Mouse (Mus musculus) neural tube, embryonic 15.5 days (tissue): Measurements from ENCODE around the gene Xkr8. TPM values are rescaled to one million over a fixed set of nuclear protein-coding genes. Genes with fewer than 3 reads are reported as not detected.
"Not testable (repeated sequence)": the region's sequence is repeated elsewhere in the genome, so short reads cannot be mapped to it uniquely, and the experiment has no call there.

Experiments
- ATAC-seq: fragments of 200-750 bp; cut with Nextera tagmentation; 2 replicates; pipeline ENCODE4 v1.8.0; 2017; ENCODE audit warnings: mild to moderate bottlenecking, moderate TSS enrichment, moderate library complexity; ENCODE audit not compliant: low FRiP score
- H3K27ac ChIP-seq: fragments of 300-500 bp; sonication (generic); replicated peaks from 2 replicates; pipeline ENCODE4 v1.5.1; 2015; ENCODE audit warnings: mild to moderate bottlenecking, inconsistent platforms
- H3K27me3 ChIP-seq: fragments of 300-500 bp; sonication (generic); replicated peaks from 2 replicates; pipeline ENCODE4 v1.6.1; 2015; ENCODE audit warnings: inconsistent platforms
- H3K36me3 ChIP-seq: fragments of 300-500 bp; sonication (generic); 2 replicates; pipeline ENCODE4 v1.6.1; 2015; ENCODE audit warnings: inconsistent platforms
- H3K4me1 ChIP-seq: fragments of 300-500 bp; sonication (generic); 2 replicates; pipeline ENCODE4 v1.6.1; 2015; ENCODE audit warnings: inconsistent platforms
- H3K4me2 ChIP-seq: fragments of 300-500 bp; sonication (generic); 2 replicates; pipeline ENCODE4 v1.6.1; 2015; ENCODE audit warnings: inconsistent platforms, mild to moderate bottlenecking, moderate library complexity
- H3K4me3 ChIP-seq: fragments of 300-500 bp; sonication (generic); replicated peaks from 2 replicates; pipeline ENCODE4 v1.5.1; 2015; ENCODE audit warnings: mild to moderate bottlenecking, inconsistent platforms
- H3K9ac ChIP-seq: fragments of 300-500 bp; sonication (generic); replicated peaks from 2 replicates; pipeline ENCODE4 v1.6.1; 2015; ENCODE audit warnings: mild to moderate bottlenecking, inconsistent platforms
- H3K9me3 ChIP-seq: fragments of 300-500 bp; sonication (generic); replicated peaks from 2 replicates; pipeline ENCODE4 v1.6.1; 2016; ENCODE audit warnings: inconsistent platforms
- WGBS: fragments of 180-500 bp; shearing (Covaris S2); methylation state at CpG from one replicate; pipeline ENCODE4 v1.1.7; 2015; ENCODE audit warnings: mixed read lengths; 5-methylcytosine and 5-hydroxymethylcytosine counted together
- polyA plus RNA-seq: library from polyadenylated mRNA; unstranded; fragments of >200 nt; fragmentation: Nextera tagmentation; extraction: Ambion mirVana; gene quantifications from 2 replicates; pipeline ENCODE4 v1.2.1, GENCODE M21; 2015

Gene Xkr8
- polyA plus RNA-seq, 1 experiment from 2014 or later: 6.4 TPM

- peak; percentile 73 for ATAC-seq
- Histone ChIP-seq H3K36me3 (no peaks in the 10 kb centered on the region), H3K4me3 (peak within 1 kb of the TSS; percentile 39), H3K9ac (peak within 1 kb of the TSS; percentile 39; the same call in 1 of the 2 replicates), H3K4me1 (peaks cover 11% of the 10 kb centered on the region), H3K27ac (no peak within 1 kb of the TSS), H3K4me2 (peak within 1 kb of the TSS; percentile 83), H3K27me3 (peaks cover 18% of the 10 kb centered on the region), H3K9me3 (no peaks in the 10 kb centered on the region)
- under 1% methylated on average over 22 of the region's 22 CpGs for WGBS
These were observed 24.6 kb upstream of the Xkr8 start, which contains the start of gene Smpdl3b for GRCm38 (mm10) chr4:132756974-132757373. Gene Smpdl3b (minus strand): TSS chr4:132757252.

GRCm38 (mm10) chr4:132752992-132753391, 20.6 kb upstream of the Xkr8 start:
- ATAC-seq: no peak
- Histone ChIP-seq H3K27ac (no peak overlapping the region), H3K4me3 (no peak overlapping the region), H3K9me3 (no peaks in the 10 kb centered on the region), H3K4me2 (no peak overlapping the region), H3K27me3 (peaks cover 15% of the 10 kb centered on the region), H3K4me1 (peaks cover 11% of the 10 kb centered on the region), H3K36me3 (no peaks in the 10 kb centered on the region), H3K9ac (no peak overlapping the region)
- WGBS: 77% methylated on average over 6 of the region's 6 CpGs

GRCm38 (mm10) chr4:132749258-132749982, 17.1 kb upstream of the Xkr8 start:
- no peak overlapping the region for H3K4me3 ChIP-seq
- H3K9me3 ChIP-seq: no peaks in the 10 kb centered on the region
- ATAC-seq: no peak
- peaks cover 7% of the 10 kb centered on the region for H3K4me1 ChIP-seq
- no peak overlapping the region for H3K27ac ChIP-seq
- H3K9ac ChIP-seq: no peak overlapping the region
- H3K36me3 ChIP-seq: no peaks in the 10 kb centered on the region
- H3K4me2 ChIP-seq: no peak overlapping the region
- WGBS: 88% methylated on average over 6 of the region's 6 CpGs
- no peaks in the 10 kb centered on the region for H3K27me3 ChIP-seq

DNA sequence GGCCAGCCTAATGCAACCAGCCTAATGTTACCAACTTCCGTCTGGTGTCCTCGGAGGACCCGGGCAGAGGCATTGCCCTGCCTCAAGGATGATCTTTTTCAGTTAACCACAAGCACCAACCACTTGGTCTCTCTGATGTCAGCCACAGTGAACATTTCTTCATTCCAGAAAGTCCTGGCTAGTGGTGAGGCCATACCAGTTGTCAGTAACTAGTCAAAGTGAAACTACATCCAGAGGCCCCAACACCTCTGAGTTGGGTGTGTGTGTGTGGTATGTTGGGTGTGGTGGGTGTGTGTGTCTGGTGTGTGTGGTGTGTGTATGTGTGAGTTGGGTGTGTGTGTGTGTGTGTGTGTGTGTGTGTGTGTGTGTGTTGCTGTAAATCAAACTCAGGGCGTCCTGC, 16.4 kb upstream of the Xkr8 start:
- no peak for ATAC-seq
- 92% methylated on average over 4 of the region's 4 CpGs for WGBS
- no peak overlapping the region for H3K4me2 ChIP-seq

GRCm38 (mm10) chr4:132747664-132748259, 15.4 kb upstream of the Xkr8 start:
- peaks cover 15% of the 10 kb centered on the region for H3K4me1 ChIP-seq
- H3K27ac ChIP-seq: peak overlapping the region; percentile 28; the same call in 1 of the 2 replicates
- H3K4me3 ChIP-seq: no peak overlapping the region
- no peak overlapping the region for H3K4me2 ChIP-seq
- H3K36me3 ChIP-seq: no peaks in the 10 kb centered on the region
- no peaks in the 10 kb centered on the region for H3K27me3 ChIP-seq
- no peaks in the 10 kb centered on the region for H3K9me3 ChIP-seq
- 80% methylated on average over 9 of the region's 9 CpGs for WGBS
- H3K9ac ChIP-seq: no peak overlapping the region
- no peak for ATAC-seq

More for the DNA sequence above, 16.4 kb upstream of the Xkr8 start:
- Histone ChIP-seq H3K9me3 (no peaks in the 10 kb centered on the region), H3K36me3 (no peaks in the 10 kb centered on the region), H3K27ac (no peak overlapping the region), H3K27me3 (no peaks in the 10 kb centered on the region), H3K4me1 (peaks cover 14% of the 10 kb centered on the region), H3K9ac (no peak overlapping the region), H3K4me3 (no peak overlapping the region)

DNA sequence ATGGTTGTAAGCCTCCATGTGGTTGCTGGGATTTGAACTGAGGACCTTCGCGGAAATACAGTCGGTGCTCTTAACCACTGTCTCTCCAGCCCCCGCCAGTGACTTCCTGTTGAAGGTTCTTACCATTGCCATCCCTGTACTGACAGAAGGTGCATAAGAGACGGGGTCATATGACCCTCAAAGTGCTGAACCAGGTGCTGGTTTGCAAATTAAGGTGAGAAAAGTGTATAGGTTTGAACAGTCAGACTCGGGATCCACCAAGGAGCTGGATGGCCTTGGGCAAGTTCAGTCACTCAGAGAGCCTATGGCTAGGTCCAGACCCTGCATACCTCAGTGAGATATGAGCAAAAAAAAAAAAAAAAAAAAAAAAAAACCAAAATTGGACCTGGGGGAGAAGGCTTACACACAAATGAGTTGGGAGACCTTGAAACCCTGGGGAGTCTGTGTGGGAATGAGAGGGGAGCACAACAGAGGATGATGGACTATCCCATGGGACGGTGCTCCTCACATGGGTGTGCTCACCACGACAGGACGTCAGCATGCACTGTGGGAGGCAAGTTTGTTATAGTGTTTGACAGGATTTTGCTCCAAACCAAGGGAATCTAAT, 14.7 kb upstream of the Xkr8 start:
- 84% methylated on average over 9 of the region's 9 CpGs for WGBS

DNA sequence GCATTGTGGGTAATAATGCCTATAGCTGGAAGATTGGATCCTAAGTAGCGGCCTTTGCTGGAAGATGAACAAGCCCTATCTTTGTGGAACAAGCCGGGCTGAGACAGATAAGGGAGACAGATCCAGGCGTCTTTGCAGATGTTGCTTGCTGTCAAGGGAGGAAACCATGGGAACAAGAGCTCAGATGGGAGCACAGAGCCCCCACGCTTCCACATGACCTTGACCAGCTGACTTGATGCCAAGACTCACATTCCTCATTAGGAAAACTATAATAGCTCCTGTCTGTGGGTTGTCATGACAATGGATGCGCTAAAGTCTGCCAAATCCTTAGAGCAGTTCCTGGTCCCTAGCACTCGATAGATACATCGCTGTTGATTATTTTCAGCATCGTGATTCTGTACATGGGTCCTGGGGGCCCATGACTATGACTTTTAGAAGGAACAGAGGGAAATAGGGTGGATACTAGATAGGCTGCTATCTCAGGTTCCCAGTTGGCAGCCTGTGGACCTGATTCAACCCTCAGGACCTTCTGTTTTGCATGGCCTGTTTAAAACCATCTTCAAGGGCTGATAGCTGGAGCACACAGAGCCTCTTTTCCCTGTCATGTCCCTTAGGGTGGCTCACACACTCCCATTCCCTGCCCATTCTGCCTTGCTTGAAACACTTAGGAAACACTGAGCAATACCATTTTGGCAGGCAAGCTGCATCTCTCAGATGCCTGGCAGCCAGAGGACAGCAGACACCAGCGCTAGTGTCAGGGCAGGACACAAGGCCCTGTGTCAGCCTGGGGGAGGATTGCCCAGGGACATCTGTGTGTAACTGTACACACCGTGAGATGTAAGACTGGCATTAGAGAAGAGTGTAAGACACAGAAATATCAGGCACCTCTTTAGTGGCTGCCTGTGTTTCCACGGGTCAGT, 11.9 kb upstream of the Xkr8 start:
- Histone ChIP-seq H3K4me3 (no peak overlapping the region), H3K4me2 (no peak overlapping the region), H3K36me3 (no peaks in the 10 kb centered on the region), H3K9me3 (no peaks in the 10 kb centered on the region), H3K27ac (peak overlapping the region; percentile 1), H3K9ac (no peak overlapping the region), H3K4me1 (peaks cover 15% of the 10 kb centered on the region), H3K27me3 (no peaks in the 10 kb centered on the region)
- WGBS: 64% methylated on average over 11 of the region's 11 CpGs
- no peak for ATAC-seq

More for the DNA sequence above, 14.7 kb upstream of the Xkr8 start:
- no peak overlapping the region for H3K4me2 ChIP-seq
- no peaks in the 10 kb centered on the region for H3K9me3 ChIP-seq
- no peaks in the 10 kb centered on the region for H3K27me3 ChIP-seq
- H3K4me3 ChIP-seq: no peak overlapping the region
- ATAC-seq: no peak
- H3K27ac ChIP-seq: peak overlapping the region; percentile 28; the same call in 1 of the 2 replicates
- peaks cover 15% of the 10 kb centered on the region for H3K4me1 ChIP-seq
- no peaks in the 10 kb centered on the region for H3K36me3 ChIP-seq
- H3K9ac ChIP-seq: no peak overlapping the region

- no peak overlapping the region for H3K4me3 ChIP-seq
- H3K27me3 ChIP-seq: no peaks in the 10 kb centered on the region
- ATAC-seq: no peak
- H3K9me3 ChIP-seq: no peaks in the 10 kb centered on the region
- WGBS: 96% methylated on average over 7 of the region's 7 CpGs
- H3K4me2 ChIP-seq: no peak overlapping the region
- H3K27ac ChIP-seq: no peak overlapping the region
- no peaks in the 10 kb centered on the region for H3K36me3 ChIP-seq
- H3K9ac ChIP-seq: no peak overlapping the region
- H3K4me1 ChIP-seq: peaks cover 15% of the 10 kb centered on the region
These were observed 9.1 kb upstream of the Xkr8 start for GRCm38 (mm10) chr4:132741491-132741890.

- not testable (repeated sequence) for ATAC-seq, H3K36me3 ChIP-seq, H3K4me1 ChIP-seq, H3K9ac ChIP-seq, H3K27ac ChIP-seq, H3K4me3 ChIP-seq, H3K27me3 ChIP-seq, H3K4me2 ChIP-seq, H3K9me3 ChIP-seq
- WGBS: 92% methylated on average over 9 of the region's 9 CpGs
These were observed 4.8 kb upstream of the Xkr8 start for GRCm38 (mm10) chr4:132737154-132737553.

DNA sequence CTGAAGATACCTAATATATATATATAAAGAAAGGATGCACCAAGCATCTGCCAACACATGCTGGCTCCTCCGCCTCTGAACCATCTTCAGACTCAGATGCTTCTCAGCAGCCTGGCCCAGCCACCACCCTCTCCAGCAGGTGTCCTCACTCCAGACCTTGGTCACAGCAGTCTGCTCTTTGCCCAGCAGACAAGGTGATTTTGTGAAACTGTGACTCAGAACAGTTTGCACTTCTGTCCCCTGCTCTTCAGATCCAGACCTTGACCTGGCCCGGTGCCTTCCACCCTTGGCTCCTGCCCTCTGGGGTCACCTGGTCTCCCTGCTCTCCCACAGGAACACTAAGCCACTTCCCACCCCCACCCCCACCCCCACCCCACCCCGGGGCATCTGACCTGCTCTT, 3.5 kb upstream of the Xkr8 start:
- no peaks in the 10 kb centered on the region for H3K9me3 ChIP-seq
- WGBS: 74% methylated on average over 3 of the region's 3 CpGs
- H3K4me3 ChIP-seq: no peak overlapping the region
- H3K4me2 ChIP-seq: no peak overlapping the region
- peaks cover 13% of the 10 kb centered on the region for H3K4me1 ChIP-seq
- no peak for ATAC-seq
- no peaks in the 10 kb centered on the region for H3K36me3 ChIP-seq
- H3K9ac ChIP-seq: no peak overlapping the region
- no peaks in the 10 kb centered on the region for H3K27me3 ChIP-seq
- H3K27ac ChIP-seq: no peak overlapping the region

DNA sequence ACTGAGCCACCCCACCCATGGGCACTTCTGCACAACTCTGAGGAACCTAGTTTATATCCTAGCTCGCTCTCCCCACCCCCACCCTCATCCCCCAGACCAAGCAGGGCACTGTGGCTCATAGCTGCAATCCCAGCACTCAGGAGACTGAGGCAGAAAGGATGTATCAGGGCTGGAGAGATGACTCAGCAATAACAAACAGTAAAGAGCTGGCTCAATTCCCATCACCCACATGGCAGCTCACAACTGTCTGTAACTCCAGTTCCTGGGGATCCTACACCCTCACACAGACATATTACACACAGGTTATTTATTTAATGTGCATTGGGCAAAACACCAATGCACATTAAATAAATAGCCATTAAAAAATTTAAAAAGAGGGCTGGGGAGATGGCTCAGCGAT, 3.0 kb upstream of the Xkr8 start:
- 83% methylated on average over 2 of the region's 2 CpGs for WGBS
- Histone ChIP-seq H3K27me3 (no peaks in the 10 kb centered on the region), H3K9me3 (no peaks in the 10 kb centered on the region), H3K36me3 (no peaks in the 10 kb centered on the region), H3K9ac (no peak overlapping the region), H3K27ac (no peak overlapping the region), H3K4me1 (peaks cover 13% of the 10 kb centered on the region), H3K4me3 (no peak overlapping the region), H3K4me2 (no peak overlapping the region)
- ATAC-seq: no peak
